Mouse (Mus musculus) kidney, embryonic 14.5 days (tissue): ENCODE data around the gene Cdc37l1. TPM values are rescaled to one million over a fixed set of nuclear protein-coding genes. Genes with fewer than 3 reads are reported as not detected.
"Not testable (repeated sequence)": the region's sequence is repeated elsewhere in the genome, so short reads cannot be mapped to it uniquely, and the experiment has no call there.

Experiments
- ATAC-seq: fragments of 200-750 bp; cut with Nextera tagmentation; 2 replicates; pipeline ENCODE4 v1.8.0; 2017; ENCODE audit warnings: moderate number of reproducible peaks, mild to moderate bottlenecking, moderate TSS enrichment, moderate library complexity; ENCODE audit not compliant: low FRiP score, low TSS enrichment
- H3K27ac ChIP-seq: fragments of 300-500 bp; sonication (generic); 2 replicates; pipeline ENCODE4 v1.5.1; 2014; ENCODE audit warnings: low read depth, mild to moderate bottlenecking, low read length, moderate library complexity, mixed read lengths
- H3K27me3 ChIP-seq: fragments of 300-500 bp; sonication (generic); 2 replicates; pipeline ENCODE4 v1.6.1; 2014; ENCODE audit warnings: mild to moderate bottlenecking, low read length; ENCODE audit not compliant: control insufficient read depth, insufficient read depth
- H3K36me3 ChIP-seq: fragments of 300-500 bp; sonication (generic); 2 replicates; pipeline ENCODE4 v1.6.1; 2014; ENCODE audit warnings: low read length, mixed read lengths; ENCODE audit not compliant: control insufficient read depth, insufficient read depth
- H3K4me1 ChIP-seq: fragments of 300-500 bp; sonication (generic); 2 replicates; pipeline ENCODE4 v1.6.1; 2014; ENCODE audit warnings: low read length, mixed read lengths; ENCODE audit not compliant: control insufficient read depth, insufficient read depth
- H3K4me2 ChIP-seq: fragments of 300-500 bp; sonication (generic); replicated peaks from 2 replicates; pipeline ENCODE4 v1.6.1; 2014; ENCODE audit warnings: low read depth, mild to moderate bottlenecking, low read length
- H3K4me3 ChIP-seq: fragments of 300-500 bp; sonication (generic); 2 replicates; pipeline ENCODE4 v1.5.1; 2014; ENCODE audit warnings: mild to moderate bottlenecking, low read length
- H3K9ac ChIP-seq: fragments of 300-500 bp; sonication (generic); 2 replicates; pipeline ENCODE4 v1.6.1; 2014; ENCODE audit warnings: low read depth, mild to moderate bottlenecking, low read length, moderate library complexity
- H3K9me3 ChIP-seq: fragments of 300-500 bp; sonication (generic); 2 replicates; pipeline ENCODE4 v1.6.1; 2016; ENCODE audit warnings: low read length; ENCODE audit not compliant: control insufficient read depth
- WGBS: fragments of 180-500 bp; shearing (Covaris S2); extraction: QIAGEN DNeasy Blood & Tissue Kit; methylation state at CpG from one replicate; pipeline ENCODE4 v1.1.7; 2014; 5-methylcytosine and 5-hydroxymethylcytosine counted together
- polyA plus RNA-seq: library from polyadenylated mRNA; unstranded; fragments of >200 nt; fragmentation: Nextera tagmentation; extraction: Ambion mirVana; gene quantifications from 2 replicates; pipeline ENCODE4 v1.2.1, GENCODE M21; 2014

Cdc37l1 gene
- polyA plus RNA-seq, 1 experiment from 2014 or later, result 47.2 TPM

- Histone ChIP-seq H3K4me3 (no peak overlapping the region), H3K4me1 (peaks cover 7% of the 10 kb centered on the region), H3K36me3 (peaks cover 35% of the 10 kb centered on the region), H3K9ac (no peak overlapping the region), H3K27ac (no peak overlapping the region), H3K9me3 (no peaks in the 10 kb centered on the region), H3K4me2 (no peak overlapping the region), H3K27me3 (no peaks in the 10 kb centered on the region)
- no peak for ATAC-seq
- WGBS, result 87% methylated on average over 7 of the region's 7 CpGs
Measured at GRCm38 (mm10) chr19:28994870-28995269, 4.7 kb downstream of the Cdc37l1 start.

GRCm38 (mm10) chr19:28995366-28995765 is 5.2 kb downstream of the Cdc37l1 start:
- Histone ChIP-seq H3K36me3 (peaks cover 39% of the 10 kb centered on the region), H3K27ac (no peak overlapping the region), H3K4me2 (no peak overlapping the region), H3K27me3 (no peaks in the 10 kb centered on the region), H3K4me3 (no peak overlapping the region), H3K4me1 (peaks cover 7% of the 10 kb centered on the region), H3K9me3 (no peaks in the 10 kb centered on the region), H3K9ac (no peak overlapping the region)
- no peak for ATAC-seq
- WGBS, result 89% methylated on average over 5 of the region's 5 CpGs

GRCm38 (mm10) chr19:28997976-28998630 is 8.0 kb downstream of the Cdc37l1 start:
- WGBS, result 94% methylated on average over 4 of the region's 4 CpGs
- H3K4me1 ChIP-seq, result no peaks in the 10 kb centered on the region
- no peak overlapping the region for H3K27ac ChIP-seq
- no peak for ATAC-seq
- H3K9me3 ChIP-seq, result no peaks in the 10 kb centered on the region
- no peak overlapping the region for H3K4me3 ChIP-seq
- H3K9ac ChIP-seq, result no peak overlapping the region
- no peaks in the 10 kb centered on the region for H3K27me3 ChIP-seq
- H3K4me2 ChIP-seq, result no peak overlapping the region
- H3K36me3 ChIP-seq, result peaks cover 61% of the 10 kb centered on the region

GRCm38 (mm10) chr19:29000321-29000720 is 10.2 kb downstream of the Cdc37l1 start:
- WGBS, result 95% methylated on average over 16 of the region's 16 CpGs
- H3K27me3 ChIP-seq, H3K9ac ChIP-seq, H3K9me3 ChIP-seq, H3K27ac ChIP-seq, H3K4me1 ChIP-seq, ATAC-seq, H3K4me3 ChIP-seq, H3K4me2 ChIP-seq: not testable (repeated sequence)
- peaks cover 52% of the 10 kb centered on the region for H3K36me3 ChIP-seq

GRCm38 (mm10) chr19:29008069-29008706 is 18.0 kb downstream of the Cdc37l1 start:
- H3K4me2 ChIP-seq, result no peak overlapping the region
- no peaks in the 10 kb centered on the region for H3K4me1 ChIP-seq
- no peaks in the 10 kb centered on the region for H3K9me3 ChIP-seq
- H3K27ac ChIP-seq, result no peak overlapping the region
- H3K27me3 ChIP-seq, result no peaks in the 10 kb centered on the region
- H3K36me3 ChIP-seq, result peaks cover 57% of the 10 kb centered on the region
- 91% methylated on average over 3 of the region's 3 CpGs for WGBS
- no peak overlapping the region for H3K9ac ChIP-seq
- no peak overlapping the region for H3K4me3 ChIP-seq
- no peak for ATAC-seq

- Histone ChIP-seq H3K27me3 (no peaks in the 10 kb centered on the region), H3K9ac (no peak overlapping the region), H3K4me1 (no peaks in the 10 kb centered on the region), H3K36me3 (peaks cover 63% of the 10 kb centered on the region), H3K4me2 (no peak overlapping the region), H3K27ac (no peak overlapping the region), H3K4me3 (no peak overlapping the region), H3K9me3 (no peaks in the 10 kb centered on the region)
- WGBS, result 95% methylated on average over 11 of the region's 11 CpGs
- ATAC-seq, result no peak
Measured at GRCm38 (mm10) chr19:29009046-29009445, 18.9 kb downstream of the Cdc37l1 start.

- ATAC-seq, result no peak
- Histone ChIP-seq H3K4me3 (no peak overlapping the region), H3K36me3 (peaks cover 70% of the 10 kb centered on the region), H3K27ac (no peak overlapping the region), H3K4me1 (no peaks in the 10 kb centered on the region), H3K9ac (no peak overlapping the region), H3K27me3 (no peaks in the 10 kb centered on the region), H3K9me3 (no peaks in the 10 kb centered on the region), H3K4me2 (no peak overlapping the region)
- WGBS, result 91% methylated on average over 12 of the region's 12 CpGs
Measured at GRCm38 (mm10) chr19:29011355-29011990, 21.3 kb downstream of the Cdc37l1 start.

GRCm38 (mm10) chr19:29014466-29015055 is 24.4 kb downstream of the Cdc37l1 start:
- Histone ChIP-seq H3K27ac (no peak overlapping the region), H3K4me1 (no peaks in the 10 kb centered on the region), H3K27me3 (no peaks in the 10 kb centered on the region), H3K4me2 (no peak overlapping the region), H3K4me3 (no peak overlapping the region), H3K9me3 (no peaks in the 10 kb centered on the region), H3K36me3 (peaks cover 50% of the 10 kb centered on the region), H3K9ac (no peak overlapping the region)
- WGBS, result 49% methylated on average over 5 of the region's 5 CpGs
- peak; percentile 20; the same call in 1 of the 2 replicates for ATAC-seq
